33 mouse cellular contexts compared by ENCODE assay signal in genomic region chr1:19231574-19232080, GRCm38 (mm10). TPM values are rescaled to one million over a fixed set of nuclear protein-coding genes. Genes with fewer than 3 reads are reported as not detected.
A peak's percentile ranks its signal among the peaks of the same experiment; 100 is the strongest.
DNase-seq lines count a peak whose midpoint lies in the region; ATAC-seq and TF ChIP-seq lines count a peak whose summit lies in the region.
"Had no signal": no experiment of that assay in that cellular context is flagged by ENCODE, and none has a peak within 500 bp of the region (broad histone marks: within the 10 kb centered on the region; RNA-seq: fewer than 3 reads in every experiment).

No protein-coding gene starts in this region.

- peak; percentile 59 for DNase-seq in embryo, embryonic 10 days (ENCODE audit: low spot score)
- no peak for DNase-seq in embryo, embryonic 9.5 days (ENCODE audit: extremely low spot score)
- DNase-seq in midbrain, embryonic 10.5 days (ENCODE audit: low spot score), result no peak
- no peak for DNase-seq in midbrain, postnatal 0 days (ENCODE audit: low spot score)
- DNase-seq in Muller cell, postnatal 12 days (ENCODE audit: inconsistent ontology term), result no peak
- no peak for DNase-seq in thymus, adult 2 months
- DNase-seq: adrenal gland, postnatal 14 days; cerebellum, adult 11-12 months; cerebellum, adult 9-11 months; forebrain, postnatal 0 days; heart, adult 2 months; heart, postnatal 4 days; kidney, adult 11 months; liver; lung, adult 2 months; lung, postnatal 10 days; right cerebral cortex, postnatal 14 days; thymus, postnatal 14 days had no signal

- peaks cover 4% of the 10 kb centered on the region; the same call in 1 of the 2 replicates for H3K4me1 ChIP-seq in midbrain, embryonic 13.5 days (replicated peaks)
- peaks cover 7% of the 10 kb centered on the region for H3K4me1 ChIP-seq in midbrain, embryonic 10.5 days
- peaks cover 16% of the 10 kb centered on the region for H3K4me1 ChIP-seq in embryonic facial prominence, embryonic 15.5 days
- no peaks in the 10 kb centered on the region for H3K4me1 ChIP-seq in midbrain, postnatal 0 days (ENCODE audit: insufficient read depth, low read length)
- no peaks in the 10 kb centered on the region for H3K4me1 ChIP-seq in thymus, adult 2 months (replicated peaks; ENCODE audit: control insufficient read depth, insufficient read depth, low read length)
- H3K4me1 ChIP-seq: forebrain, embryonic 12.5 days; heart, embryonic 12.5 days; hindbrain, embryonic 15.5 days; neural tube, embryonic 12.5 days had no signal

- no peak overlapping the region for H3K9ac ChIP-seq in midbrain, embryonic 13.5 days (replicated peaks)
- no peak overlapping the region for H3K9ac ChIP-seq in embryonic facial prominence, embryonic 15.5 days
- H3K9ac ChIP-seq in midbrain, postnatal 0 days (replicated peaks; ENCODE audit: low read length, poor library complexity, severe bottlenecking), result no peak overlapping the region
- H3K9ac ChIP-seq: forebrain, embryonic 12.5 days; forebrain, postnatal 0 days; heart, embryonic 12.5 days; hindbrain, embryonic 15.5 days; kidney, embryonic 15.5 days; liver, embryonic 14.5 days; neural tube, embryonic 12.5 days had no signal

- no peaks in the 10 kb centered on the region for H3K36me3 ChIP-seq in midbrain, embryonic 13.5 days
- H3K36me3 ChIP-seq in midbrain, embryonic 10.5 days, result no peaks in the 10 kb centered on the region
- H3K36me3 ChIP-seq in embryonic facial prominence, embryonic 15.5 days, result no peaks in the 10 kb centered on the region
- no peaks in the 10 kb centered on the region for H3K36me3 ChIP-seq in midbrain, postnatal 0 days (ENCODE audit: insufficient read depth, low read length)
- no peaks in the 10 kb centered on the region for H3K36me3 ChIP-seq in thymus, adult 2 months (ENCODE audit: control insufficient read depth, insufficient read depth, low read length)
- H3K36me3 ChIP-seq: forebrain, embryonic 12.5 days; G1E; heart, embryonic 12.5 days; hindbrain, embryonic 15.5 days; kidney, embryonic 15.5 days; neural tube, embryonic 12.5 days had no signal

- no peak for ATAC-seq in midbrain, embryonic 13.5 days
- ATAC-seq in embryonic facial prominence, embryonic 15.5 days (ENCODE audit: insufficient number of reproducible peaks, low FRiP score, low TSS enrichment, low read depth), result no peak
- ATAC-seq in midbrain, postnatal 0 days (ENCODE audit: low FRiP score), result no peak
- ATAC-seq: forebrain, postnatal 0 days; inflammation-experienced regulatory T-cells, adult 6 months had no signal

- no peak for TF ChIP-seq CTCF in midbrain, postnatal 0 days (IDR thresholded peaks at IDR 0.05)
- no peak for TF ChIP-seq CTCF in thymus, adult 2 months (IDR thresholded peaks at IDR 0.05; ENCODE audit: borderline replicate concordance, control insufficient read depth, extremely low read depth, insufficient read depth, low read length, poor library complexity)

- WGBS in midbrain, embryonic 13.5 days, result 4% methylated on average over 16 of the region's 16 CpGs
- 6% methylated on average over 16 of the region's 16 CpGs for WGBS in midbrain, embryonic 10.5 days
- 7% methylated on average over 16 of the region's 16 CpGs for WGBS in embryonic facial prominence, embryonic 15.5 days
- 5% methylated on average over 16 of the region's 16 CpGs for WGBS in midbrain, postnatal 0 days
- WGBS in thymus, adult 2 months, result 8% methylated on average over 16 of the region's 16 CpGs

- no peaks in the 10 kb centered on the region for H3K9me3 ChIP-seq in midbrain, embryonic 13.5 days
- no peaks in the 10 kb centered on the region for H3K9me3 ChIP-seq in midbrain, embryonic 10.5 days (replicated peaks)
- H3K9me3 ChIP-seq in embryonic facial prominence, embryonic 15.5 days (replicated peaks), result no peaks in the 10 kb centered on the region
- no peaks in the 10 kb centered on the region for H3K9me3 ChIP-seq in midbrain, postnatal 0 days (ENCODE audit: low read length)
- H3K9me3 ChIP-seq: forebrain, embryonic 12.5 days; heart, embryonic 12.5 days; hindbrain, embryonic 15.5 days; kidney, embryonic 15.5 days; neural tube, embryonic 12.5 days had no signal

- peaks cover 94% of the 10 kb centered on the region for H3K27me3 ChIP-seq in midbrain, embryonic 13.5 days
- peaks cover 99% of the 10 kb centered on the region for H3K27me3 ChIP-seq in midbrain, embryonic 10.5 days (ENCODE audit: low read depth, poor library complexity, severe bottlenecking)
- peaks cover 63% of the 10 kb centered on the region for H3K27me3 ChIP-seq in embryonic facial prominence, embryonic 15.5 days
- peaks cover 72% of the 10 kb centered on the region for H3K27me3 ChIP-seq in midbrain, postnatal 0 days (ENCODE audit: insufficient read depth, low read length)
- H3K27me3 ChIP-seq in thymus, adult 2 months (ENCODE audit: control insufficient read depth, insufficient read depth, low read length), result no peaks in the 10 kb centered on the region; the same call in 1 of the 2 replicates

- no peak overlapping the region for H3K4me3 ChIP-seq in midbrain, embryonic 13.5 days (replicated peaks)
- H3K4me3 ChIP-seq in midbrain, embryonic 10.5 days, result no peak overlapping the region
- H3K4me3 ChIP-seq in embryonic facial prominence, embryonic 15.5 days (replicated peaks), result no peak overlapping the region
- H3K4me3 ChIP-seq in midbrain, postnatal 0 days (ENCODE audit: low read depth, low read length), result no peak overlapping the region
- no peak overlapping the region for H3K4me3 ChIP-seq in thymus, adult 2 months (ENCODE audit: control insufficient read depth, insufficient read depth, low read length)
- H3K4me3 ChIP-seq: forebrain, embryonic 12.5 days; heart, adult 2 months; heart, embryonic 12.5 days; hindbrain, embryonic 15.5 days; kidney, embryonic 15.5 days; neural tube, embryonic 12.5 days had no signal

- no peak overlapping the region for H3K4me2 ChIP-seq in midbrain, embryonic 13.5 days (replicated peaks)
- no peak overlapping the region for H3K4me2 ChIP-seq in embryonic facial prominence, embryonic 15.5 days (replicated peaks)
- H3K4me2 ChIP-seq in midbrain, postnatal 0 days (ENCODE audit: low read depth, low read length, poor library complexity, severe bottlenecking), result no peak overlapping the region
- H3K4me2 ChIP-seq: forebrain, embryonic 12.5 days; heart, embryonic 12.5 days; hindbrain, embryonic 15.5 days; kidney, embryonic 15.5 days; neural tube, embryonic 12.5 days had no signal

- TF ChIP-seq POLR2A in thymus, adult 2 months (IDR thresholded peaks at IDR 0.05; ENCODE audit: control insufficient read depth, extremely low read depth, insufficient read depth, low read length, poor library complexity), result no peak

- peak overlapping the region; percentile 44; the same call in 1 of the 2 replicates for H3K27ac ChIP-seq in midbrain, embryonic 13.5 days
- no peak overlapping the region for H3K27ac ChIP-seq in midbrain, embryonic 10.5 days (replicated peaks)
- peak overlapping the region; percentile 68 for H3K27ac ChIP-seq in embryonic facial prominence, embryonic 15.5 days (replicated peaks)
- 0 out of 2 replicates have a peak overlapping the region, but pooled peaks have one; percentile 51 for H3K27ac ChIP-seq in midbrain, postnatal 0 days (ENCODE audit: low read depth, low read length)
- no peak overlapping the region for H3K27ac ChIP-seq in thymus, adult 2 months (ENCODE audit: control insufficient read depth, insufficient read depth, low read length)
- H3K27ac ChIP-seq: forebrain, embryonic 12.5 days; heart, adult 2 months; hindbrain, embryonic 15.5 days; kidney, embryonic 15.5 days; liver, embryonic 14.5 days; neural tube, embryonic 12.5 days had no signal

RNA-seq across cellular contexts. Expression of gene Tfap2b, which starts 22.9 kb away (rescaled TPM):
- 256 and 296 TPM in 2 replicates for polyA plus RNA-seq in midbrain, embryonic 13.5 days (2015; fragmentation: Nextera tagmentation; extraction: Ambion mirVana)
- polyA plus RNA-seq in midbrain, embryonic 10.5 days (2016; fragmentation: Nextera tagmentation; extraction: Ambion mirVana), result 24.7 and 33.7 TPM in 2 replicates
- polyA plus RNA-seq in embryonic facial prominence, embryonic 15.5 days (2015; fragmentation: Nextera tagmentation; extraction: Ambion mirVana), result 50.3 and 51.9 TPM in 2 replicates
- total RNA-seq in midbrain, postnatal 0 days (2014; rRNA removed), result 86.4 and 104 TPM in 2 replicates
- polyA plus RNA-seq in midbrain, postnatal 0 days (2015; fragmentation: Nextera tagmentation; extraction: Ambion mirVana), result 172 and 180 TPM in 2 replicates
- 5.9 and 7.0 TPM in 2 replicates for polyA plus RNA-seq in thymus, adult 2 months (2012; rRNA removed)
- total RNA-seq: common myeloid progenitor, adult 5-6 weeks; gastrocnemius, adult 8-10 months; heart, adult 2 months; heart, postnatal 4 days had no signal
- polyA plus RNA-seq: C2C12; G1E; heart, postnatal 0 days; inflammation-experienced regulatory T-cells, adult 6 months; lung, adult 2 months; small intestine, adult 2 months had no signal

Comparison
In these comparisons a context has a peak if more than half of its experiments do, and no peak if none do; other contexts are left out.
1. H3K27ac ChIP-seq: peak in midbrain, embryonic 13.5 days (single experiment), embryonic facial prominence, embryonic 15.5 days (single experiment) and midbrain, postnatal 0 days (single experiment); none in midbrain, embryonic 10.5 days (single experiment) and thymus, adult 2 months (single experiment).